Mouse (Mus musculus) E14TG2a.4 (cell line): ENCODE results near the gene Elmo1.

Source experiments
- H3K27me3 ChIP-seq: 2 replicates; pipeline ENCODE4 v1.6.1; 2014; ENCODE audit warnings: low read length, control low read depth; ENCODE audit not compliant: insufficient read depth
- H3K36me3 ChIP-seq: 2 replicates; pipeline ENCODE4 v1.6.1; 2014; ENCODE audit warnings: low read length, control low read depth; ENCODE audit not compliant: insufficient read depth
- H3K4me1 ChIP-seq: replicated peaks from 2 replicates; pipeline ENCODE4 v1.6.1; 2014; ENCODE audit warnings: low read depth, low read length, control low read depth
- H3K4me3 ChIP-seq: replicated peaks from 2 replicates; pipeline ENCODE4 v1.5.1; 2014; ENCODE audit warnings: mild to moderate bottlenecking, low read length
- H3K9me3 ChIP-seq: 2 replicates; pipeline ENCODE4 v1.6.1; 2014; ENCODE audit warnings: low read length, control low read depth
- CTCF ChIP-seq: conservative IDR thresholded peaks from 2 replicates; pipeline ENCODE4 v1.5.1; 2014; ENCODE audit warnings: low read length
- NANOG ChIP-seq: IDR thresholded peaks from 2 replicates; pipeline ENCODE4 v1.6.1; 2014; ENCODE audit warnings: borderline replicate concordance, low read length, mixed read lengths
- POU5F1 ChIP-seq: IDR thresholded peaks from 2 replicates; pipeline ENCODE4 v1.6.1; 2014; ENCODE audit warnings: low read length, borderline replicate concordance

Elmo1 gene

DNA sequence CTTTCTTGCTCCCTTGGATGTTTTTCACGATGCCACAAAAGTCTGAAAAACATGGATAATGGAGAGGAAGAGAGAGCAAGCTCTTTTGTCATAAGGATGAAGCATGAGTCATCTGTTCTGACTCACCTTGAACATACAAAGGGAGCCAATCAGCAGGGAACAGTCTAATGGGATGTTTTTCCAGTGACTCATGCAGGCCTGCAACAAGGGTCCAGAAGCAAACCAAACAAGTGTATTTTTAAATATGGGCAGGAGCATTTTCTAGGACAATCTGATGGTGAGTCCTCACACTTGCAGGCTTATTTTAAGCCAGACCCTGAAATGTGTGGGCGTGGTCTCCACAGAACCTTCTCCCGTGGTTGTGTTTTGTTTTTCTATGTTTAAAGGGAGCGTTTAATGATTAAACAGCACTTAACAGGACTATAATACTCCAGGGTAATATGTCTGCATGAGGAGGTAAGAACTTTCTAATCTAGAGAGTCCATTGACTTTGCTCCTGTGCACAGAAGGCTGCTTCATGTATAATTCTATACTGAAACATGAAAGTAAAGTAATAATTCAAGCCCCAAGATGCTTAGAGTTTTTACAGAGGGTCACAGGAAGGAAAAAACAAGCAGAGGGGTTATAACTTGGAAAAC is 342.9 kb downstream of the Elmo1 start:
- no peaks in the 10 kb centered on the region for H3K27me3 ChIP-seq
- TF ChIP-seq NANOG = no peak
- no peak for TF ChIP-seq CTCF
- no peak for TF ChIP-seq POU5F1
- no peaks in the 10 kb centered on the region for H3K9me3 ChIP-seq
- H3K4me1 ChIP-seq = peaks cover 17% of the 10 kb centered on the region
- no peak overlapping the region for H3K4me3 ChIP-seq
- H3K36me3 ChIP-seq = no peaks in the 10 kb centered on the region

DNA sequence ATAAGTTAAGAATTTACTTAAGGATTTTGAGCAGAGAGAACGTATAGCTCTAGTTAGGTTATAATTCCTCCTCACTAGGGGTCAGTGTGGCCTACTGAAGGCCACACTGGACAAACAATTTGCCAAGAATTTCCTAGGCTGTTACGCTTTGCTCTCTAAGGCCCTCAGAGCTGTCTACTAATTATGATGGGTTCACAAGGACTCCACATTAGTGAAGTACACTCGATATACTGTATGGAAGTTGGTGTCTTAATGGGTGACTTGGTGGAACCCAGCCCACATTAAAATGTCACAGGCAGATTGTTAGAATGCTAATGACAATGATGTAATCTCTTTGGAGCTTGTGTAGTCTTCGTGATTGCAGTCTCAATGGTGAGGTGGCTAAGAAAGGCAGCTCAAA is 343.7 kb downstream of the Elmo1 start:
- H3K4me3 ChIP-seq = no peak overlapping the region
- TF ChIP-seq CTCF (no peak), POU5F1 (no peak), NANOG (no peak)
- no peaks in the 10 kb centered on the region for H3K27me3 ChIP-seq
- no peaks in the 10 kb centered on the region for H3K9me3 ChIP-seq
- H3K4me1 ChIP-seq = peaks cover 23% of the 10 kb centered on the region
- H3K36me3 ChIP-seq = no peaks in the 10 kb centered on the region

DNA sequence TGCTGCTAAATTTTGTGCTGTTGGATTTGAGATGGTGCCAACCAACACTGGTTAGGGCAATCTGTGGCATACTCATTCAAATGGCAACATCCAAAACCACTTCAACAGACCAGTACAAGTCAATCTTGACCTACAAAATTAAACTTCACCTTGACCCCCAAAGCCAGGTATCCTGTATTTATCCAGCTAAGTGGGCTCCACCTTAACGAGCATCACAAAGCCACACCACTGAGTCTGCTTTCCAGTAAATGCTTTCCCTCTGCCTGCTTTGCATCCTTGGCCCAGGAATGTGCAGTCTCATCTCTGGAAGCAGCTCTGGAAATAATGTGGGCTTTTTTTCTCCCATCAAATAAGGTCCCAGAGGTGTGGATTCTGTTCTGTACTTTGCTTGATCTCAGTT is 349.1 kb downstream of the Elmo1 start:
- no peak for TF ChIP-seq POU5F1
- TF ChIP-seq CTCF = no peak
- TF ChIP-seq NANOG = no peak
- Histone ChIP-seq H3K36me3 (no peaks in the 10 kb centered on the region), H3K4me3 (no peak overlapping the region)

DNA sequence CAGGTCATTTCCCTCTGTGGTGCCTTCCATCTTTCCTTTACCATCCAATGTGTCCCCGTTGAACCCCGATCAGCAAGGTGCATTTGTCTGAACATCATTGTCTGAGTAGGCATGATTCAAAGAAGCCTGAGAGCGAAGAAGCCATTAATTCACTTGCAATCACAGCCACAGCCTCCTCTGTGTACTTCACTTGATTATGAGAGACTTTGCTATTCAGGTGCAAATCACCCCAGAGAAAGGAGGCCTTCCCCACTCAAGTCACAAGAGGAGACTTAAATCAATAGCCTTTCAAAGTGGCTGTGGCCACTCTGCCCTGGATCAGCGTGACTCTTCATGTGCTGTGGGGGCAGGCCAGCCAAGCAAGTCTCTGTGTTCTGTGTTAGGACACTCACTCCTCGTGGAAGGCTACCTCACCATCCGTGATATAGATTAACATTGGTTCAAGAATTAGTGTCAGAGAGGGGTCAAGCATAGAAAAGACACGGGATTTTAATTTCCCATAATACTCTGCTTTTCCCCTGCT is 360.5 kb downstream of the Elmo1 start:
- no peak for TF ChIP-seq POU5F1
- TF ChIP-seq CTCF = no peak
- TF ChIP-seq NANOG = no peak
- no peaks in the 10 kb centered on the region for H3K27me3 ChIP-seq
- H3K4me1 ChIP-seq = peaks cover 21% of the 10 kb centered on the region
- H3K36me3 ChIP-seq = no peaks in the 10 kb centered on the region
- no peaks in the 10 kb centered on the region for H3K9me3 ChIP-seq
- no peak overlapping the region for H3K4me3 ChIP-seq

More for the DNA sequence above, 349.1 kb downstream of the Elmo1 start:
- H3K9me3 ChIP-seq = no peaks in the 10 kb centered on the region
- H3K27me3 ChIP-seq = no peaks in the 10 kb centered on the region
- peaks cover 34% of the 10 kb centered on the region for H3K4me1 ChIP-seq

DNA sequence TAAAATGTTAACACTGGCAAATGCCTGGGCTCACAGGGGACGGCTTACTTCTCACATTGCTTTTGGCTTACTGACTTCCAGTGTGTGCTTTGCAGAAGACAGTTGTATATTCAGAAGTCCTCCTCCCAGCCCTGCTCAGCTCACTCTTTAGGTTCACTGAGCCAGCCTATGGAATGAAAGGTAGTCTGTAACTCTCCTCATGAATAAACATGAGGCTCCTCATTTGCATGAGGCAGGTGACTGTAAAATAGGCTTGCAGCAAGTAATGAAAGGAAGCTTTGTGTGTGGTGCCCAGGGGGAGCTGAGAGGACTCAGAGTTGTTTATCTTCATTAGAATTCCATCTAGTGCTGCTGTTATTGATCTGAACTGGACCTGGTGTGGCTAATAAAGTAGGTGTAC is 364.0 kb downstream of the Elmo1 start:
- Histone ChIP-seq H3K4me1 (peaks cover 13% of the 10 kb centered on the region), H3K9me3 (no peaks in the 10 kb centered on the region), H3K27me3 (no peaks in the 10 kb centered on the region), H3K4me3 (no peak overlapping the region), H3K36me3 (no peaks in the 10 kb centered on the region)
- TF ChIP-seq POU5F1 = no peak
- TF ChIP-seq NANOG = no peak
- no peak for TF ChIP-seq CTCF

DNA sequence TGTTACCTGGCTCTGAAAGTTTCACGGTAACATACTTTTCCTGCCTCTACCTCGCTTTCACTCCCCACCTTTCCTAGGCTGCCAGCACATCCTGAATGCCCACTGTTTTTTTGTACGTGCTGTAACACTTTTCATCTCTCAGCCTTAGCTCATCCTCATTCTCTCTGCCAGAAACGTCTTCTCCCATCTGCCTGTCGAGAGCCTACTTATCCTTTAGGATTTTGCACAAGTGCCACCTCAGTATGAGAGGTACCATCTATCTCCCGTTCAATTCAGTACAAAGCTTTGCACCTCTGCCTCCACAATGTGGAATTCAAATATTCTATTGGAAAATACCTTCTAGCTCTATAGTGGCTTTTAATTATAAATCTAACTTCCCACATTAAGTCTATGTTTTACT is 369.7 kb downstream of the Elmo1 start:
- Histone ChIP-seq H3K9me3 (no peaks in the 10 kb centered on the region), H3K4me3 (no peak overlapping the region)
- TF ChIP-seq POU5F1 (no peak), NANOG (no peak)

DNA sequence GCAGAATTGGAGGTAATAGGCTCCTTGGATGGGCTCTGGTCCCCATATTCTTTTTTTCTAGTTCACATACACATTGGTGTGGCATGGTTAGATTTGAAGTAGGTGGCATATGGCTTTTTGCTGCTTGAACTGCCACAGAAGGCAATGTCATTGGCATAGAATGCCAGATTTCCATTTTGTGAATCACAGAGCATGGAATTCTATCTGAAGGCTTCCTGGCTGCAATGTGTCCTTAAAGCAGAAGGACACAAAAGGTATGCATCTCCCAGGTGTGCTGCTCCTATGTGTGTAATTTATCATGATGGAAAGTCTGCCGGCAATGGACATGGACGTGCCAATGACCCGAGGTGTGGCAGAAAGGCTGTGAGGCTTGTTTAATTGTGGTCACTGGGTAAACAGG is 371.2 kb downstream of the Elmo1 start:
- H3K9me3 ChIP-seq = no peaks in the 10 kb centered on the region
- no peaks in the 10 kb centered on the region for H3K27me3 ChIP-seq
- H3K36me3 ChIP-seq = no peaks in the 10 kb centered on the region
- H3K4me1 ChIP-seq = no peaks in the 10 kb centered on the region; the same call in 1 of the 2 replicates
- TF ChIP-seq CTCF (no peak), NANOG (no peak), POU5F1 (no peak)
- H3K4me3 ChIP-seq = no peak overlapping the region

More for the DNA sequence above, 369.7 kb downstream of the Elmo1 start:
- no peaks in the 10 kb centered on the region for H3K36me3 ChIP-seq
- H3K27me3 ChIP-seq = no peaks in the 10 kb centered on the region
- H3K4me1 ChIP-seq = no peaks in the 10 kb centered on the region; the same call in 1 of the 2 replicates

DNA sequence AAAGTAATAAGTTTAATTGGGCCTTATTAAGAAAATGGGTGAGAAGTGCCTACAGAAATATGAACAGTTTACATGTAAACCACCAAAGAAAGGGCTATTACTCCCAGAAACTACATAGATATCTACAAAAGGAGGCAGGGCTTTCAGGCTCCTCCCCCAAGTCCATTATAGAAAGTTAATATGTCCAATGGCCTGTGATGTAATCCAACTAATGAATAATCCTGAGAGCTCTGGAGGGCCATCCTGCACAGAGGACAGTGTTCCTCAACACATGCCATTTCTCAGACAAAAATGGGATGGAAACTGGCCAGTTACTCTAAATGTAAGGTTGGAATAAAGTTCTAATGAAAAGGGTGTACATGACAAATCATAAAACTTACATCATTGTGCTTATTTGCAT is 373.8 kb downstream of the Elmo1 start:
- no peaks in the 10 kb centered on the region for H3K9me3 ChIP-seq
- H3K36me3 ChIP-seq = no peaks in the 10 kb centered on the region
- peaks cover 2% of the 10 kb centered on the region for H3K4me1 ChIP-seq
- no peaks in the 10 kb centered on the region for H3K27me3 ChIP-seq
- no peak for TF ChIP-seq CTCF
- TF ChIP-seq NANOG = no peak
- no peak for TF ChIP-seq POU5F1
- H3K4me3 ChIP-seq = no peak overlapping the region

DNA sequence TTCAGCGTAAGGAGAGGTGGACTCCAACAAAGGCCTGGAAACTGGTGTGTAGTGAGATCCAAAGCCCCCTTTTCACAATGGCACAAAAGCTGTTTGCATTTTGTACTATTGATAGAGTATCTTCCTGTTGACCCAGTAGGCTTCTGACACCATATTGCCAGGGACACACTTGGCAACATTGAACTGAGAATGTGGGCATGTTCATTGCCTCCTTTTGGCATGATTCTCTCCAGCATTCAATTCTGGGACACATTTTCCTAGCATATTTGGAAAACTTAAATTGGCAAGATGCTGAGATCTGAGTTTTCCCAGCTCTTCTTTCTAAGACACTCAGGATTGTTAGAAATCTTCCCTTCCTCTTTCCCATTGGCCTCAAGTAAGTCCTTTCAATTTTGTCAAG is 377.0 kb downstream of the Elmo1 start:
- no peaks in the 10 kb centered on the region for H3K36me3 ChIP-seq
- H3K27me3 ChIP-seq = no peaks in the 10 kb centered on the region
- TF ChIP-seq CTCF (no peak), NANOG (no peak), POU5F1 (no peak)
- peaks cover 7% of the 10 kb centered on the region; the same call in 1 of the 2 replicates for H3K9me3 ChIP-seq
- peaks cover 12% of the 10 kb centered on the region for H3K4me1 ChIP-seq
- H3K4me3 ChIP-seq = no peak overlapping the region
